Mouse (Mus musculus) splenic B cell, adult 2 months (primary cell): ENCODE results near the gene Ak5.

Experiments
- DNase-seq: peaks from one replicate; pipeline ENCODE4 v3.0.0-alpha.2; 2011; ENCODE audit warnings: low read depth, low spot score
- H3K27me3 ChIP-seq: 2 replicates; pipeline ENCODE4 v1.6.1; 2012; ENCODE audit warnings: mild to moderate bottlenecking, low read length, moderate library complexity, mixed read lengths; ENCODE audit not compliant: control insufficient read depth, poor library complexity, insufficient read depth, severe bottlenecking
- H3K36me3 ChIP-seq: 2 replicates; pipeline ENCODE4 v1.6.1; 2012; ENCODE audit warnings: mild to moderate bottlenecking, low read length, moderate library complexity, mixed read lengths; ENCODE audit not compliant: control insufficient read depth, poor library complexity, insufficient read depth, severe bottlenecking

Ak5 gene

DNA sequence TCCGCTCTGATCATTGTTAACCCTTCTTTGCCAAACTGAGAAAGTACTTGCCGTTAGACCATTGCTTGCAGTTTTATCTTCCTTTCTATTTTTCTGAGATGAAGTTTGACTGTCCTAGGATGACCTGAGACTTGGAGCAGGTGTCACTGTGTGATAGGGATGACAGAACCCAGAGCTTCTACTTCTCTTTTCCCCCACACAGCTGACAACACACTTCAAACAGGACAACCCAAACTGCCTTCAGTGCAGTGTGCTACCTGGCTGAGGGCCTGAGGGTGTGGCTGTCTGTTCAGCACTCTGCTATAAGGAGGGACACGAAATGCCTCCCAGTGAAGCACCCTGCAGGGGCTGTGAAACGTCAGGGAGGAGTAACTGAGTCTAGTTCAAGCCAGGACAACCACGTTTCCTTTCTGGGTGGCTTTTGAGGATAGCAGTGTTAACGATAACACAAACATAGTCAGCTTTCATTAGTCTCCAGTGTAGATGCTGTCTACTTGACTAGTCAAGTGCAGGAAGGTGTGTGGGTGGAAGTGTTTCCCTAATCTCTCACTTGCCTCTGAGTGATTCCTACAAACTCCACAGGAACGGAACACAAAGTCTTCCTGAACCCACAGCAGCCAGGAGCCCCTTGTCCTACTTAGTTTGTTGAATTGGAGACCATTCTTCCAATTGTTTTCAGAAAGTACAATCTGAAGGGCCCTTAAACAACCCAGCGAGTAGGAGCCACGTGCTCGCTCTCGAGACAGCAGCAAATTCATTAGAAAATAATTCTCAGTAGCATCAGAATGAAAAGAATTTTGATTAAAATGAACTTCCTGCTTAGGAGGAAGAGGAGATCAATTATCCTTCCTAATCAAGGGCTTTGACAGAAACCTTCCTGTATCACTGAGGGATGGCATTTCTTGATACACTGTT lies 138.8 kb downstream of the Ak5 start:
- DNase-seq = no peak
- no peaks in the 10 kb centered on the region for H3K36me3 ChIP-seq
- H3K27me3 ChIP-seq = no peaks in the 10 kb centered on the region

DNA sequence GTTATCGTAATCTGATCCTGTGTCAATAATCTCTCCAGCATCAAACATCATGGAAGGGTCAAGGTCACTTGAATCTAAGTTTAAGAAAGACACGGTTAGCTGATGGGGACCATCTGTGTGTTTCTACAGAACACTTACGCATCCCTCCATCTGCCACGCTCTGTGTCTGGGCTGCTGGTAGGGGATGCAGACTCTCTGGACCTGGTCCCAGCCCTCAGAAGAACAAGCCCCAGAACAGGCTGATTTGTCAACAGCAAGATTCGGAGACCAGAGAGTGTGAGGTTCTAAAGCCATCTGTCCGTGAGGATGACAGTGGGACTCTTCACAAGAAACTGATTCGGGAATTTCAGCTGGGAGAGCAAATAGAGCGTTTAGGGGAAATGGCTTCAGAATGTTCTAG lies 141.4 kb downstream of the Ak5 start:
- no peaks in the 10 kb centered on the region for H3K36me3 ChIP-seq
- H3K27me3 ChIP-seq = no peaks in the 10 kb centered on the region
- no peak for DNase-seq

- DNase-seq = no peak
- no peaks in the 10 kb centered on the region for H3K27me3 ChIP-seq
- no peaks in the 10 kb centered on the region for H3K36me3 ChIP-seq
Measured at GRCm38 (mm10) chr3:152523315-152523638, 144.9 kb downstream of the Ak5 start.

- DNase-seq = no peak
- H3K27me3 ChIP-seq = no peaks in the 10 kb centered on the region
Measured at GRCm38 (mm10) chr3:152522634-152523314, 145.4 kb downstream of the Ak5 start.

GRCm38 (mm10) chr3:152521054-152521453 lies 147.1 kb downstream of the Ak5 start:
- H3K36me3 ChIP-seq = no peaks in the 10 kb centered on the region

More at GRCm38 (mm10) chr3:152522634-152523314, 145.4 kb downstream of the Ak5 start:
- no peaks in the 10 kb centered on the region for H3K36me3 ChIP-seq

DNA sequence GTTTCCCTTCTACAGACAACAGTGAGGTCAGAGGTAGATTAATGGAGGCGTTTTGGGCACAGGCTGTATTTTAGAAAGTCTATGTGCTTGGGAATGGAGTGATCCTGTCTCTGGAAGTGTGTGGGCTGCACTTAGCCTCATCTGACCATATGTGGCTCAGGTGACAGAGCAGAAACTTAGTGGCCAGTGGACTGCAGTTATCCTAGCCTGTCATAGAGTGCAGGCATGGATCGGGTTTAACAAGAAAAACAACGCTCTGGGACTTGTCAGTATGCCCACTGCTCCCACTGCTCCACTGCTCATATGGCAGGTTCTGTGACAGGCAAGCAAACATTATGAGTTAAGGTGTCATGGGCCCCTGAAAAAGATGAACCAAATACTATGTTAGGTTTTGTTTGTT lies 148.1 kb downstream of the Ak5 start:
- Histone ChIP-seq H3K36me3 (no peaks in the 10 kb centered on the region), H3K27me3 (no peaks in the 10 kb centered on the region)
- no peak for DNase-seq

More at GRCm38 (mm10) chr3:152521054-152521453, 147.1 kb downstream of the Ak5 start:
- DNase-seq = no peak
- no peaks in the 10 kb centered on the region for H3K27me3 ChIP-seq

GRCm38 (mm10) chr3:152519556-152519955 lies 148.6 kb downstream of the Ak5 start:
- DNase-seq = no peak
- Histone ChIP-seq H3K36me3 (no peaks in the 10 kb centered on the region), H3K27me3 (no peaks in the 10 kb centered on the region)

- no peaks in the 10 kb centered on the region for H3K27me3 ChIP-seq
- no peak for DNase-seq
- no peaks in the 10 kb centered on the region for H3K36me3 ChIP-seq
Measured at GRCm38 (mm10) chr3:152516569-152516968, 151.6 kb downstream of the Ak5 start.

DNA sequence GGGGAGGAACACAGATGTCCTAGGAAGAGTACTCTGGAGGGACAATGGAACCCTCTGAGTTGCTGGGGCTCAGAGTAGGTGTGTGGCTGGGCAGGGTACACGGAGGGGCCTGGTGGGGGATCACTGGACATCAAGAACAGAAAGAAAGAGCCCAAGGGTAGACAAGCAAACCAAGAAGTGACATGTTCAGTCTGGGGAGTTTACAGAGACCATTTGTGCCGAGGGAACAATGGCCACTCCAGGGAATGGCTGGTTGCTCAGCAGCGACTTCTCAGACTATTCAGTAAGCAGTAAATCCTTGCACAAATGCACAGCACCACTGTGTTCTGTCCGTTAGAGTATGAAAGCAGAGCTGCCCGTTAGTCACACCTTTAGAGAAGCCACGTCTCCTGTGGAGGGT lies 152.2 kb downstream of the Ak5 start:
- DNase-seq = no peak

DNA sequence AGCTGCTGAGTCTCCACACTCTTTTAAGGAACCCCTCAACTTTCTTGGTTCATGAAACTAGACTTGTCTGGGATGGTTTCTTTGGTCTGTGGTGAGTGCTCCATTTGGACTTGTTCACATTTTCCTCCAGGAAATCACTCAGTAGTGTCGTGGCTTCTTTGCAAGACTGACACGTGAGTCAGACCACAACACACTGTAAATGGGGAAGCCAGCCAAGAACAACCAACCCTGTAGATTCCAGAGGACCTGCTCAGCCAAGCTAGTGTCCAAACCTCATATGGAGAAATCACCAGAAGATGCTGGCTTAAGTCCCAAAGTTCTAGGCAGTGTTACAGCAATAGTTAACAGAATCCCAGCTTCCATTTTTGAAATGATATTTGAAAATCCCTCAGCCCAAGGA lies 155.6 kb downstream of the Ak5 start:
- DNase-seq = no peak
- Histone ChIP-seq H3K36me3 (no peaks in the 10 kb centered on the region), H3K27me3 (no peaks in the 10 kb centered on the region)

More for the DNA sequence above, 152.2 kb downstream of the Ak5 start:
- H3K27me3 ChIP-seq = no peaks in the 10 kb centered on the region
- no peaks in the 10 kb centered on the region for H3K36me3 ChIP-seq

GRCm38 (mm10) chr3:152509268-152509667 lies 158.9 kb downstream of the Ak5 start:
- H3K36me3 ChIP-seq = no peaks in the 10 kb centered on the region
- no peaks in the 10 kb centered on the region for H3K27me3 ChIP-seq
- no peak for DNase-seq

- no peak for DNase-seq
- Histone ChIP-seq H3K36me3 (no peaks in the 10 kb centered on the region), H3K27me3 (no peaks in the 10 kb centered on the region)
Measured at GRCm38 (mm10) chr3:152508419-152508993, 159.7 kb downstream of the Ak5 start.

DNA sequence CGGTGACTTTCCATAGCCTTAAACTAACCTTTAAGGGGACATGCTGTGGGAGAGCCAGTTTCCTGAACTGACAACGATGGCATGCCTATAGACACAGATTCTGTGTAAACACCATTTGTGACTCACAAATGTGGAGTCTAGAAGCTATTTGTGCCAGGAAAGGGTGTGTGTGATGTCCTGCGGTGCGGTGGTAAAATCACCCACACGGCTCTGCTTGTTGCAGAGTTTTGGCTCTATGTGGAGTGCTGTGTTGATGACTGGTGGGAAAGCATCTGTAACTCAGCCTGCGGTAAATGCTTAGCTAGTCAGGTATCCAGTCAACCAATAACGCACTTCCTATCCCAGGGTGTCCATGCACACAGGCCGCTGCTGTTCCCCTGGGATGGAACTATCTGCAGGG lies 160.3 kb downstream of the Ak5 start:
- no peaks in the 10 kb centered on the region for H3K36me3 ChIP-seq
- no peaks in the 10 kb centered on the region for H3K27me3 ChIP-seq
- DNase-seq = no peak

GRCm38 (mm10) chr3:152498968-152499696 lies 169.0 kb downstream of the Ak5 start:
- H3K27me3 ChIP-seq = no peaks in the 10 kb centered on the region
- DNase-seq = no peak
- H3K36me3 ChIP-seq = no peaks in the 10 kb centered on the region
